Mouse (Mus musculus): ENCODE data around the gene Pttg1. TPM values are rescaled to one million over a fixed set of nuclear protein-coding genes. Genes with fewer than 3 reads are reported as not detected.
A peak's percentile ranks its signal among the peaks of the same experiment; 100 is the strongest.

Pttg1 gene
- polyA plus RNA-seq, 1 experiment from 2014 or later = 88.3 TPM

DNA sequence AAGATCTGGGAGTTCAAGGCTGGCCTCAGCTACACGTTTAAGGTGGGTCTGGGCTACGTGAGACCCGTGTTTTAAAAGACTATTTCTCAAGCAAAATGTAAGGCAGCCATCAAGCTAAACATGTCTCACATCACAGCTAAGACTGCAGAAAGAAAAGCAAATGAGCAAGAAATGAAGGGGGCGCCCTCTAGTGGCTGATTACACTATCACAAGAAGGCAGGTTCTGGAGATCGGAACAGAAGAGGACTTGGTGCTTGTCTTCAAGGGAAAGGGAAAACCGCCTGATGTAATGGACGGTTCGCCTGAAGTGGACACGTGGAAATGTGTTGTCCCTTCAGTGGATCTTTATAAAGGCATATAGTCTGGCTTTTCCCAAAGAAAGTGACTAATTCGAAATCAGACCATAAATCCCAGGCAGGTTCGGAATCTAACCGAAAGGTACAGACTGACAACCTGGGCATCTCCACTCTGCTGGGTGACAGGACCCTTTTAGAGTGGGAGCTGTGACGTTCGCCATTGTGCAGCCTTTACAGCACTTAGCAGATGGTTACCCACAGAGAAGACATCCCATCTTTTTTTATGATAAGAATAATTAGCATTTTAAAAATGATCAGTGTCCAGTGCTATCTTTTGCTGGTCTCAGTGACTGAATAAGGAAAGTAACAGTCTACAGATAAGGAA, 13.1 kb downstream of the Pttg1 start:
- no peak overlapping the region for H3K27ac ChIP-seq (ENCODE audit: low read depth, low read length)
- H3K36me3 ChIP-seq (ENCODE audit: control insufficient read depth, insufficient read depth) = no peaks in the 10 kb centered on the region
- H3K9ac ChIP-seq (ENCODE audit: low read depth, low read length) = no peak overlapping the region
- H3K4me3 ChIP-seq (ENCODE audit: low read depth, low read length) = no peak overlapping the region
- WGBS = 25% methylated on average over 14 of the region's 14 CpGs
- H3K4me2 ChIP-seq (replicated peaks; ENCODE audit: low read depth) = no peak overlapping the region
- ATAC-seq = no peak
- peak; percentile 95 for TF ChIP-seq CTCF (IDR thresholded peaks at IDR 0.05; ENCODE audit: low read depth)
- no peaks in the 10 kb centered on the region for H3K27me3 ChIP-seq (replicated peaks; ENCODE audit: control insufficient read depth, insufficient read depth, low read length)
- H3K9me3 ChIP-seq (ENCODE audit: control insufficient read depth) = no peaks in the 10 kb centered on the region
- H3K4me1 ChIP-seq (replicated peaks; ENCODE audit: control insufficient read depth, insufficient read depth, low read length) = no peaks in the 10 kb centered on the region

GRCm38 (mm10) chr11:43411413-43411812, 14.6 kb downstream of the Pttg1 start:
- WGBS = 0% methylated on average over 1 of the region's 1 CpGs
- H3K27me3 ChIP-seq (replicated peaks; ENCODE audit: control insufficient read depth, insufficient read depth, low read length) = no peaks in the 10 kb centered on the region

DNA sequence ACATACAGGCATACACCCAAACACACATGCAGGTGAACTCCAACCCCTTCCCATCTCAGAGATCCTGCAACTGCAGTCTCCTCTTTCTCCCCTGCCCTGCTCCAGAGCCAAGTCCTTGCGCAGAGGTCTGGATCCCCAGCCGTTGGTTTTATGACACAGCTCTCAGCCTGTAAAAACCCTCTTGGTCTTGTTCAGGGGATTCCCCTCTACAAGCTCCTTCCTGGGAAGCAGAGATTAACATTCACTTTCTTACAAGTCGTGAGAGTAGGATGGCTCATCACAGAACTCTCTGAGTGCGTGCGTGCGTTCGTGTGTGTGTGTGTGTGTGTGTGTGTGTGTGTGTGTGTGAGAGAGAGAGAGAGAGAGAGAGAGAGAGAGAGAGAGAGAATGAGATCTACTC, 15.8 kb downstream of the Pttg1 start:
- Histone ChIP-seq H3K9ac (ENCODE audit: low read depth, low read length) (no peak overlapping the region), H3K4me1 (replicated peaks; ENCODE audit: control insufficient read depth, insufficient read depth, low read length) (no peaks in the 10 kb centered on the region), H3K36me3 (ENCODE audit: control insufficient read depth, insufficient read depth) (no peaks in the 10 kb centered on the region), H3K4me3 (ENCODE audit: low read depth, low read length) (no peak overlapping the region), H3K27me3 (replicated peaks; ENCODE audit: control insufficient read depth, insufficient read depth, low read length) (no peaks in the 10 kb centered on the region), H3K9me3 (ENCODE audit: control insufficient read depth) (no peaks in the 10 kb centered on the region), H3K4me2 (replicated peaks; ENCODE audit: low read depth) (no peak overlapping the region), H3K27ac (ENCODE audit: low read depth, low read length) (no peak overlapping the region)
- TF ChIP-seq CTCF (IDR thresholded peaks at IDR 0.05; ENCODE audit: low read depth) = no peak
- ATAC-seq = 0 out of 2 replicates have a peak, but pooled peaks have one; percentile 45
- WGBS = 43% methylated on average over 7 of the region's 7 CpGs

More at GRCm38 (mm10) chr11:43411413-43411812, 14.6 kb downstream of the Pttg1 start:
- no peak overlapping the region for H3K4me3 ChIP-seq (ENCODE audit: low read depth, low read length)
- H3K27ac ChIP-seq (ENCODE audit: low read depth, low read length) = no peak overlapping the region
- H3K4me2 ChIP-seq (replicated peaks; ENCODE audit: low read depth) = no peak overlapping the region
- H3K4me1 ChIP-seq (replicated peaks; ENCODE audit: control insufficient read depth, insufficient read depth, low read length) = no peaks in the 10 kb centered on the region
- TF ChIP-seq CTCF (IDR thresholded peaks at IDR 0.05; ENCODE audit: low read depth) = peak; percentile 90
- ATAC-seq = no peak
- no peak overlapping the region for H3K9ac ChIP-seq (ENCODE audit: low read depth, low read length)
- no peaks in the 10 kb centered on the region for H3K9me3 ChIP-seq (ENCODE audit: control insufficient read depth)
- H3K36me3 ChIP-seq (ENCODE audit: control insufficient read depth, insufficient read depth) = no peaks in the 10 kb centered on the region

DNA sequence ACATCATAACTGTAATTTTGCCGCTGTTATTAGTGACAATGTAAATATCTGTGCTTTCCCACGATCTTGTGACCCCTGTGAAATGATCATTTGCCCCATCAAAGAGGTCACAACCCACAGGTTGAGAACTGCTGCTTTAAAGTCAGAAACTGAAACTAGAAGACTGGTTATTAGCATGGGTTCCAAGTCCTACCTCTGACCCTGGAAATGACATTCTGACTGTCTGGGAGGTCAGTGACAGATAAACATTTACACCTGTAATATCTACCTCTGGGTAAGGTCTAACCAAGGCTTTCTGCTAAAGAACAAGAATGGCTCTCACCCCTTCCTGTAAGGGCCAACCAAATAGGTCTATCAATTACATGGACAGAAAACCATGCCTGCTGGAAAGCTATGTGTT, 17.2 kb downstream of the Pttg1 start:
- H3K36me3 ChIP-seq (ENCODE audit: control insufficient read depth, insufficient read depth) = no peaks in the 10 kb centered on the region
- no peak for TF ChIP-seq CTCF (IDR thresholded peaks at IDR 0.05; ENCODE audit: low read depth)
- H3K4me1 ChIP-seq (replicated peaks; ENCODE audit: control insufficient read depth, insufficient read depth, low read length) = no peaks in the 10 kb centered on the region
- no peak overlapping the region for H3K4me3 ChIP-seq (ENCODE audit: low read depth, low read length)
- H3K9ac ChIP-seq (ENCODE audit: low read depth, low read length) = no peak overlapping the region
- H3K27me3 ChIP-seq (replicated peaks; ENCODE audit: control insufficient read depth, insufficient read depth, low read length) = no peaks in the 10 kb centered on the region
- H3K9me3 ChIP-seq (ENCODE audit: control insufficient read depth) = 0 out of 2 replicates have a peak, but pooled peaks cover 3% of the 10 kb centered on the region
- H3K27ac ChIP-seq (ENCODE audit: low read depth, low read length) = no peak overlapping the region
- ATAC-seq = 0 out of 2 replicates have a peak, but pooled peaks have one; percentile 31
- 55% methylated on average over 2 of the region's 2 CpGs for WGBS
- H3K4me2 ChIP-seq (replicated peaks; ENCODE audit: low read depth) = no peak overlapping the region

- no peak for TF ChIP-seq CTCF (IDR thresholded peaks at IDR 0.05; ENCODE audit: low read depth)
Measured at GRCm38 (mm10) chr11:43404150-43404807, 21.8 kb downstream of the Pttg1 start.

GRCm38 (mm10) chr11:43400131-43400530, 25.9 kb downstream of the Pttg1 start:
- 81% methylated on average over 1 of the region's 1 CpGs for WGBS
- Histone ChIP-seq H3K9ac (ENCODE audit: low read depth, low read length) (no peak overlapping the region), H3K4me2 (replicated peaks; ENCODE audit: low read depth) (no peak overlapping the region), H3K4me3 (ENCODE audit: low read depth, low read length) (no peak overlapping the region), H3K4me1 (replicated peaks; ENCODE audit: control insufficient read depth, insufficient read depth, low read length) (no peaks in the 10 kb centered on the region), H3K27ac (ENCODE audit: low read depth, low read length) (no peak overlapping the region), H3K9me3 (ENCODE audit: control insufficient read depth) (0 out of 2 replicates have a peak, but pooled peaks cover 3% of the 10 kb centered on the region), H3K36me3 (ENCODE audit: control insufficient read depth, insufficient read depth) (no peaks in the 10 kb centered on the region), H3K27me3 (replicated peaks; ENCODE audit: control insufficient read depth, insufficient read depth, low read length) (no peaks in the 10 kb centered on the region)
- ATAC-seq = no peak
- no peak for TF ChIP-seq CTCF (IDR thresholded peaks at IDR 0.05; ENCODE audit: low read depth)

More at GRCm38 (mm10) chr11:43404150-43404807, 21.8 kb downstream of the Pttg1 start:
- WGBS = 69% methylated on average over 15 of the region's 15 CpGs
- Histone ChIP-seq H3K4me1 (replicated peaks; ENCODE audit: control insufficient read depth, insufficient read depth, low read length) (no peaks in the 10 kb centered on the region), H3K4me2 (replicated peaks; ENCODE audit: low read depth) (no peak overlapping the region), H3K36me3 (ENCODE audit: control insufficient read depth, insufficient read depth) (no peaks in the 10 kb centered on the region), H3K9me3 (ENCODE audit: control insufficient read depth) (0 out of 2 replicates have a peak, but pooled peaks cover 3% of the 10 kb centered on the region), H3K9ac (ENCODE audit: low read depth, low read length) (no peak overlapping the region), H3K27ac (ENCODE audit: low read depth, low read length) (no peak overlapping the region), H3K4me3 (ENCODE audit: low read depth, low read length) (no peak overlapping the region), H3K27me3 (replicated peaks; ENCODE audit: control insufficient read depth, insufficient read depth, low read length) (no peaks in the 10 kb centered on the region)
- no peak for ATAC-seq
